Mouse (Mus musculus) bone marrow macrophage, adult 2 months (primary cell): ENCODE data around the gene Dtx1. TPM values are rescaled to one million over a fixed set of nuclear protein-coding genes. Genes with fewer than 3 reads are reported as not detected.

ENCODE experiments used
- H3K27ac ChIP-seq: 2 replicates; pipeline ENCODE4 v1.5.1; 2012; ENCODE audit warnings: low read depth, low read length; ENCODE audit not compliant: insufficient read depth
- H3K4me1 ChIP-seq: 2 replicates; pipeline ENCODE4 v1.6.1; 2012; ENCODE audit warnings: low read length; ENCODE audit not compliant: control insufficient read depth, insufficient read depth
- H3K4me3 ChIP-seq: 2 replicates; pipeline ENCODE4 v1.5.1; 2012; ENCODE audit warnings: mild to moderate bottlenecking, low read length, moderate library complexity; ENCODE audit not compliant: insufficient read depth
- CTCF ChIP-seq: IDR thresholded peaks from 2 replicates; pipeline ENCODE4 v1.5.1; 2012; ENCODE audit warnings: low read depth, mild to moderate bottlenecking, low read length, moderate library complexity
- POLR2A ChIP-seq: IDR thresholded peaks from 2 replicates; pipeline ENCODE4 v1.6.1; 2012; ENCODE audit warnings: mild to moderate bottlenecking, low read depth, low read length, borderline replicate concordance
- polyA plus RNA-seq: library from polyadenylated mRNA; stranded (reverse); fragments of >200 nt; gene quantifications from 2 replicates; pipeline ENCODE4 v1.2.4, GENCODE M21; 2012; ENCODE audit not compliant: missing spikeins, insufficient read depth, insufficient read length

The Dtx1 gene
- polyA plus RNA-seq, 1 experiment = not detected

GRCm38 (mm10) chr5:120631128-120631527 is 80.6 kb downstream of the Dtx1 start:
- TF ChIP-seq POLR2A = no peak
- TF ChIP-seq CTCF = no peak
- Histone ChIP-seq H3K27ac (no peak overlapping the region), H3K4me1 (no peaks in the 10 kb centered on the region), H3K4me3 (no peak overlapping the region)

Other genes starting within 250 kb of the Dtx1 start
- not detected in 2 replicates for gene Sdsl, start 239.1 kb downstream of the Dtx1 start, polyA plus RNA-seq
- gene Sds, start 235.4 kb downstream of the Dtx1 start, polyA plus RNA-seq = not detected in 2 replicates
- 46.8 and 55.1 TPM in 2 replicates for gene Plbd2, start 208.3 kb downstream of the Dtx1 start, polyA plus RNA-seq
- 73.1 and 79.4 TPM in 2 replicates for gene Slc8b1, start 200.8 kb downstream of the Dtx1 start, polyA plus RNA-seq
- 104 and 121 TPM in 2 replicates for gene Tpcn1, start 123.3 kb downstream of the Dtx1 start, polyA plus RNA-seq
- gene Iqcd, start 122.9 kb downstream of the Dtx1 start, polyA plus RNA-seq = 1.2 TPM in 1 of 2 replicates, not detected in the other
- 3.8 and 4.0 TPM in 2 replicates for gene Rita1, start 99.3 kb downstream of the Dtx1 start, polyA plus RNA-seq
- gene Ddx54, start 99.2 kb downstream of the Dtx1 start, polyA plus RNA-seq = 20.3 and 20.4 TPM in 2 replicates
- not detected in 2 replicates for gene Cfap73, start 77.7 kb downstream of the Dtx1 start, polyA plus RNA-seq
- 0.65 TPM in 1 of 2 replicates, not detected in the other for gene Rasal1, start 63.1 kb downstream of the Dtx1 start, polyA plus RNA-seq
- gene Oas2, start 37.9 kb upstream of the Dtx1 start, polyA plus RNA-seq = 132 and 142 TPM in 2 replicates
- gene Oas3, start 65.7 kb upstream of the Dtx1 start, polyA plus RNA-seq = 48.7 and 58.3 TPM in 2 replicates
- not detected in 2 replicates for gene Oas1e, start 83.6 kb upstream of the Dtx1 start, polyA plus RNA-seq
- gene Oas1c, start 100.6 kb upstream of the Dtx1 start, polyA plus RNA-seq = 9.6 and 13.3 TPM in 2 replicates
- gene Oas1f, start 135.4 kb upstream of the Dtx1 start, polyA plus RNA-seq = not detected in 2 replicates
- gene Oas1h, start 149.5 kb upstream of the Dtx1 start, polyA plus RNA-seq = not detected in 2 replicates
- 105 and 117 TPM in 2 replicates for gene Oas1g, start 175.7 kb upstream of the Dtx1 start, polyA plus RNA-seq
- gene Oas1a, start 195.6 kb upstream of the Dtx1 start, polyA plus RNA-seq = 89.3 and 92.0 TPM in 2 replicates
- gene Oas1d, start 202.6 kb upstream of the Dtx1 start, polyA plus RNA-seq = not detected in 2 replicates